Mouse (Mus musculus): Measurements from ENCODE around the gene Fgf4.

The Fgf4 gene

GRCm38 (mm10) chr7:144908705-144909104, 61.5 kb downstream of the Fgf4 start:
- no peak for DNase-seq (ENCODE audit: low read depth, low spot score)

GRCm38 (mm10) chr7:144911121-144911520, 64.0 kb downstream of the Fgf4 start:
- DNase-seq (ENCODE audit: low read depth, low spot score): no peak

DNA sequence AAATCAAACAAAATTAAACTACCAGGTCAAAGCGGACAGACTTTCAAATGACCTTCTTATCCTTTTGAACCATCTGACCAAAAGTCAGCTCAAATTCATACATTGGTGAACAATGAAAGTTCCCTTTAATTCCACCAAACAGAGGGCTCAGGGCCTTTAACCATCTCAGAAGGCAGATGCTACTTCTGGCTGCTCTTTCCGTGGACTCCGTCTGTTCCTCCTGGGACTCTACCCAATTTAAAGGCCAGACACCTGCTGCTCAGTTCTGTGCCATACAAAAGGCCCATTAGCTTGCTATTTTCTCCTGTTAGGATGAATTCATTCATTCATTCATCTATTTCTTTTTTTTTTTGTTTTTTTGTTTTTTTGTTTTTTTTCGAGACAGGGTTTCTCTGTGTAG, 65.7 kb downstream of the Fgf4 start:
- DNase-seq (ENCODE audit: low read depth, low spot score): no peak

DNA sequence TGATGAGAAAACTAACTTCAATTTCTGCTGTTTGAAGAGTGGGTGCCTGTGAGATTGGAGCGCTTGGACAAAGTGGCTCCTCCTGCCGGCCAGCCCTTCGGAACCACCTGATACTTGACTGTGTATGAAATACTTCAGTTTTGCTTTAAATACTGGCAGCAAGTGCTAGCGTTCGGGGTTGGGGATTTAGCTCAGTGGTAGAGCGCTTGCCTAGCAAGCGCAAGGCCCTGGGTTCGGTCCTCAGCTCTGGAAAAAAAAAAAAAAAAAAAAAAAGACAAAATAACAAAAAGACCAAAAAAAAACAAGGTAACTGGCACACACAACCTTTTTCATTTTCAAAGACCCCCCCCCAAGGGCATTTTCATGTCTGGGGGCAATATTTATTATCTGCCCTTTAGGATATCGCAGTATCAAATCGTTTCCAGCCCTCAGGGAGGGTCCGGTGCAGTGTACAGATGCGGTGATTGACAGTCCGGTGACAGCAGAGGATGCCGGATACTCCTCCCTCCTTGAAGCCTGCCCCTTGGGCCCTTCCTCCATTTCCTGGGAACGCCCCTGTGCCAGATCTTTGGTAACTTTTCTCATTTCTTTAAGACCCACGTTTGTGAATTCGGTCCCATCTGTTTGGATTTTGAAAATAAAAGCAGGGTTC, 67.3 kb downstream of the Fgf4 start:
- no peak for DNase-seq (ENCODE audit: low read depth, low spot score)

Data from skeletal muscle tissue, adult 2 months (tissue).